Mouse (Mus musculus): ENCODE results near the gene Fadd. TPM values are rescaled to one million over a fixed set of nuclear protein-coding genes. Genes with fewer than 3 reads are reported as not detected.

Gene Fadd
- 11.7 and 12.5 TPM in 2 replicates for polyA plus RNA-seq (2014; fragmentation: Nextera tagmentation; extraction: Ambion mirVana)

DNA sequence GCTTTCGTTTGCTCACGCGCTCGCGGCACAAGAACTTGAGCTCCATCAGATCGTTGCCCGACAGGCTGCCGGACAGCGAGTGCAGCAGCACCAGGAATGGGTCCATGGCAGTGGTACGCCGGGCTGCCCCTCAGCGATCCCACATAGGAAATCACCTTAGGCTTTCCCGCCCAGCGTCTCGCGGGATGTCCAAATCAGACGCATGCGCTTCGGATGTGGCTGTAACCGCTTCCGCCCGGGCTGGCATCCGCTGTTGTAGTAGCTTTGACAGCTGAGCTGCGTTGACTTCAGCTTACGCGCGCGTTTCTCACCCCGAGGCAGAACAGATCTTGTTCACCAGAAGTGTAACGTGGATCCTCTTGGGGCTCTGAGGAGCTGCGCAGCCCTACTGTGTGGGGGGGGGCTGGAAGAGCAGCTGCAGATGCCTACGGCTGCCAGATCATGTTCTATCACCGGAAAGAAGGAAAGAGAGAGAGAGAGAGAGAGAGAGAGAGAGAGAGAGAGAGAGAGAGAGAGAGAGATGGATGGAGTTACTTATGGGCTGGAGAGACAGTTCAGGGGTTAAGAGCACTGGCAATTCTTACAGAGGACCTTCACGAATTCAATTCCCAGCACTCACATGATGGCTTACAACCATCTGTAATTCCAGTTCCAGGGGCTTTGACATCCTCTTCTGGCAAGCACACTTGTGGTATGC, at the start of gene Fadd:
Gene Fadd (minus strand): TSS at position 180 of the 697 bp plus-strand sequence.
- WGBS: 2% methylated on average over 34 of the region's 34 CpGs
- Histone ChIP-seq H3K27ac (ENCODE audit: low read depth, low read length) (peak within 1 kb of the TSS; percentile 94), H3K27me3 (replicated peaks; ENCODE audit: control insufficient read depth, insufficient read depth, low read length) (no peaks in the 10 kb centered on the region), H3K9ac (ENCODE audit: low read depth, low read length) (peak within 1 kb of the TSS; percentile 76), H3K36me3 (ENCODE audit: control insufficient read depth, insufficient read depth, low read length) (peaks cover 12% of the 10 kb centered on the region; the same call in 1 of the 2 replicates), H3K4me2 (peak within 1 kb of the TSS; percentile 82), H3K4me1 (replicated peaks; ENCODE audit: control insufficient read depth, insufficient read depth, low read length) (peaks cover 13% of the 10 kb centered on the region), H3K4me3 (ENCODE audit: low read depth, low read length) (peak within 1 kb of the TSS; percentile 70), H3K9me3 (ENCODE audit: control insufficient read depth, low read length) (no peaks in the 10 kb centered on the region)
- DNase-seq (ENCODE audit: low spot score) (peak; percentile 94), ATAC-seq (replicated peaks; ENCODE audit: low FRiP score) (peak; percentile 83)

DNA sequence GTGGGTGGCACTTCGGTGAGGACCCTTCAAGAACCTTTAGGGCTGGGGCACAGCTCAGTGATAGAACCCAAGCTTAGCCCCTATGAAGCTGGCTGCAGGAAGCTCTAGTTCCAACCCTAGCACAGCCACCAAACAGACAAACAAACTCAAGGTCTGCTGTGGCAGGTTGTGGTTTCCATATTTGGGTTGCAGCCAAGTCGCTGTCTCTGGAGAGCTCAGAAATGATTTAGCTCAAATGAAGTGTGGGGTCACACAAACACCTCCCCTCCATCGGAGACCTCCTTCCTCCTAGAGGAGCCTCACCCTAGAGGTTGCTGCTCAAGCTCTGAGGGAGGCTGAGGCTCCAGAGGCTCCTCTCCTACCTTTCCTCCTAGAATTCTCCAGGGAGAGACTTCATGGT, 48.4 kb upstream of the Fadd start:
- Histone ChIP-seq H3K4me2 (no peak overlapping the region), H3K27ac (ENCODE audit: low read depth, low read length) (no peak overlapping the region), H3K9me3 (ENCODE audit: control insufficient read depth, low read length) (no peaks in the 10 kb centered on the region), H3K36me3 (ENCODE audit: control insufficient read depth, insufficient read depth, low read length) (no peaks in the 10 kb centered on the region), H3K9ac (ENCODE audit: low read depth, low read length) (no peak overlapping the region), H3K4me3 (ENCODE audit: low read depth, low read length) (no peak overlapping the region), H3K27me3 (replicated peaks; ENCODE audit: control insufficient read depth, insufficient read depth, low read length) (peaks cover 4% of the 10 kb centered on the region; the same call in 1 of the 2 replicates), H3K4me1 (replicated peaks; ENCODE audit: control insufficient read depth, insufficient read depth, low read length) (no peaks in the 10 kb centered on the region)
- WGBS: 86% methylated on average over 3 of the region's 3 CpGs
- ATAC-seq (replicated peaks; ENCODE audit: low FRiP score): no peak
- no peak for DNase-seq (ENCODE audit: low spot score)

DNA sequence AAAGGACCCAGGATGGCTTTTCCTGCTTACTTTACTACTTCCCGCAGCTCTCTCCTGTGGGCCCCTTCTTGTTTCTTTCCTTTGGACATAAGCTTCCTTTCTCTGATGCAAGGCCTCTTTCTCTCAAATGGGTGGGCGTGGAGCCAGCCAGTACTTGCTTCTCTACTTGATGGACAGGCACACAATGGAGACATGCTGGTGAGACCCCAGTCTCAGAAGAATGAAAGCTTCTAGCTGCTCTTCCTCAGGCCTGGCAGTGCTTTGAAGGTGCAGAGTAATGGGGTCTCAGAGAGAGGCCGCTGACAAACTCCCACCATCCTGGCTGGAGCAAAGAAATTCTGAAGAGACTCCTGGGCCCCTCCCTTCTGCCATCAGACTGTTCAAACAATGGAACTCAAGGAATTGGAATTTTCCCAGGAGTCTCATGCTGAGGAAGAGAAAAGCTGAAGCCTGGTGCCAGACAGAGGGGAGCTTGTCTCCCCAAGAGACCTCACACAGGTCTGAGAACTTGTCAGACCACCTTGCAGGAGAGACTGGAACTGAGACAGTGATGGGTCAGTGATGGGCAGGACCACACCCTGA, 46.2 kb upstream of the Fadd start:
- Histone ChIP-seq H3K27ac (ENCODE audit: low read depth, low read length) (no peak overlapping the region), H3K9ac (ENCODE audit: low read depth, low read length) (no peak overlapping the region), H3K27me3 (replicated peaks; ENCODE audit: control insufficient read depth, insufficient read depth, low read length) (peaks cover 4% of the 10 kb centered on the region; the same call in 1 of the 2 replicates), H3K4me3 (ENCODE audit: low read depth, low read length) (no peak overlapping the region), H3K4me1 (replicated peaks; ENCODE audit: control insufficient read depth, insufficient read depth, low read length) (no peaks in the 10 kb centered on the region), H3K36me3 (ENCODE audit: control insufficient read depth, insufficient read depth, low read length) (no peaks in the 10 kb centered on the region), H3K9me3 (ENCODE audit: control insufficient read depth, low read length) (no peaks in the 10 kb centered on the region), H3K4me2 (no peak overlapping the region)
- ATAC-seq (replicated peaks; ENCODE audit: low FRiP score) (no peak), DNase-seq (ENCODE audit: low spot score) (no peak)
- 51% methylated on average over 3 of the region's 3 CpGs for WGBS

DNA sequence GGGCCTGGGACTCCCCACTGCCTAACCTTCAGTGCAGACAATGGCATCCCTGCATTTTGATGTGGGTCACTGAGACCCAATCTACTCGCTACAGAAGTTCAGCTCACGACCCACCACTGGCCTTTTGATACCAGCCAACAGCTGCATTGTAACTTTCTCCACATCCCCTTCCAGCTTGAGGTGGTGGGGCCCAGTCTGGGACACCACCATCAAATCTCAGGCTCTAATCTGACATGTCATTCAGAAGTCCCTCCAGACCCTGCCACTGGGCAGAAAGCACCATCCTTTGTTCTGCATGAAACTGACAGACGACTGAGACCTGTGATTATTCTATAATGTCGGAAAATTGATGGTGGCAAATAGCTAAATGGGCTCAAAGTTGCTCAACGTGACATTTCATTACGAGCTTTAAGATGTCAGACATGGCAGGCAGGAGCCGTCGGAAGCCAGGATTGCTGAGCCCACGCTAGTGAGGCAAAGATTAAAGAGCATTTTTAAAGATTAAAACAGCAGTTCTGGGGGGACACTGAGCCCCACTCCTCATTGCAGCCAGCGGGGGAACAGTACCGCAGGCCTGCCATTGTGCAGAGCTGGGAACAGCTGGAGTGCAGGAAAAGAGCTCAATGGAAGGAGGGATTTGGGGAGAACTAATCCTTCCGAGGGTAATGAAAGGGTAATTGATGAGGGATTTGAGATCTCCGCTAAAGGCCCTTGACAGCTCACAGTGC, 45.5 kb upstream of the Fadd start:
- Histone ChIP-seq H3K27me3 (replicated peaks; ENCODE audit: control insufficient read depth, insufficient read depth, low read length) (peaks cover 4% of the 10 kb centered on the region; the same call in 1 of the 2 replicates), H3K9me3 (ENCODE audit: control insufficient read depth, low read length) (no peaks in the 10 kb centered on the region), H3K9ac (ENCODE audit: low read depth, low read length) (no peak overlapping the region), H3K4me3 (ENCODE audit: low read depth, low read length) (no peak overlapping the region), H3K4me2 (no peak overlapping the region), H3K4me1 (replicated peaks; ENCODE audit: control insufficient read depth, insufficient read depth, low read length) (no peaks in the 10 kb centered on the region), H3K36me3 (ENCODE audit: control insufficient read depth, insufficient read depth, low read length) (no peaks in the 10 kb centered on the region), H3K27ac (ENCODE audit: low read depth, low read length) (no peak overlapping the region)
- ATAC-seq (replicated peaks; ENCODE audit: low FRiP score) (no peak), DNase-seq (ENCODE audit: low spot score) (no peak)
- 50% methylated on average over 13 of the region's 13 CpGs for WGBS

DNA sequence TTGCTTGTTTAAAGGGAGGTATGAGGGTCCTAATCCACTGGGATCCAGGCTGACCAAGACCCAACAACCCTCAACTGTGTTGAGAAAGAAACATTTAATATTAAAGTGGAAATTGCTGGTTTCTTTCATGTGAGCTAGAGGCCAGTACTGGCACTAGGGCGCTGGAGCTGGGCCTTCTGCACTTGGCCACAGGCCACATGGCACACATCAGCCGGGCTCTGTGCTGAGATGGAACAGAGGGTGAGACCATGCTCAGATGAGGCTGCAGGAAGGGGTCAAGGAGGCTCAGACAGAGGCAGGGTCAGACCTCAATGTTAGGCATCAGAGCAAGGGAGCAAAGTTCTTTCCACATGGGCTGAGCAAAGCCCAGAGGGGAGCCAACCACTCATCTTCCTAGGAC, 43.8 kb upstream of the Fadd start:
- no peak overlapping the region for H3K27ac ChIP-seq (ENCODE audit: low read depth, low read length)
- no peaks in the 10 kb centered on the region for H3K4me1 ChIP-seq (replicated peaks; ENCODE audit: control insufficient read depth, insufficient read depth, low read length)
- H3K4me2 ChIP-seq: no peak overlapping the region
- ATAC-seq (replicated peaks; ENCODE audit: low FRiP score): no peak
- no peak for DNase-seq (ENCODE audit: low spot score)
- H3K4me3 ChIP-seq (ENCODE audit: low read depth, low read length): no peak overlapping the region
- WGBS: 72% methylated on average over 2 of the region's 2 CpGs
- peaks cover 4% of the 10 kb centered on the region; the same call in 1 of the 2 replicates for H3K27me3 ChIP-seq (replicated peaks; ENCODE audit: control insufficient read depth, insufficient read depth, low read length)
- H3K36me3 ChIP-seq (ENCODE audit: control insufficient read depth, insufficient read depth, low read length): no peaks in the 10 kb centered on the region
- no peaks in the 10 kb centered on the region for H3K9me3 ChIP-seq (ENCODE audit: control insufficient read depth, low read length)
- no peak overlapping the region for H3K9ac ChIP-seq (ENCODE audit: low read depth, low read length)

DNA sequence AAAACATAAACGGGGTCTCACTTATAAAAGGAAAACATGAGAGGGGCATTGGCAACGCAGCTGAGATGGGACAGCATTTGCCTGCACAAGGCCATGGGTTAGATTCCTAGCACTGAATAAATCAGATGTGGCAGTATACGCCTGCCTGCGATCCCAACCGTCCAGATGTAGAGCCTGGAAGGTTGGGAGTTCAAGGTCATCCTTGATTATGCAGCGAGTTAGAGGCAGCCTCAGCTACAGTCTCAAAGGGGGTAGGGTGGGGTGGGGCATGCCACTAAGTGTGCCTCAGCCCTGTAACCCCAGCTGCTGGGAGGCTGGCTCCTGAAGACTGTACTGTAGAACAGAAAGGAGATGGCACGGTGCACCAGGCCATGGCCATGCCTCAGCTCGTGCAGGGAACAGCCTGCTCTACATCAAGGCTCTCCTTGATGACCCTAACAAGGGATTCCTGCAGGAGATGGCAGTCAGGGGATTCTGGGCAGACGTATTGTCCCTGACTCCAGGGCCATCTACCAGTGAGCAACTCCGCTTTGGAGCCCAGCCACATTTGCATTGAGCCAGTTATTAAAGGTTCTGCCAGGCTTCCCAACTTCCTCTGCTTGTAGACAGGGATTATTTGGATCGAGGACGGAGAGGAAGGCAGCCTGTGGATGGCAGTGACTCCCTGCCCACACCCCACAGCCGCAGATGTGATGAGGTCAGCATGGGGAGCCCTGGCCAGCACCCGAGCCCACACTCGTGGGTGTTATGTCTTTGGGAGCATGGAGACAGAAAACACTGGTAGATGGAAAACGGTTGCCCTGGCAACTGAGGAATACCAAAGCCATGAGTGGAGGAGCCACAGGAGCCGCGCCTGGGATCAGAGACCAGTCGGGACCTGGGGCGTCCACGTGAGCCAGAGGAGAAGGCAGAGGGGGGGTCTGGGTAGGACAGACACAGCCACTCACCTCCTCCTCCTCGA, 38.7 kb upstream of the Fadd start:
- Histone ChIP-seq H3K27ac (ENCODE audit: low read depth, low read length) (no peak overlapping the region), H3K9ac (ENCODE audit: low read depth, low read length) (no peak overlapping the region), H3K4me3 (ENCODE audit: low read depth, low read length) (no peak overlapping the region), H3K36me3 (ENCODE audit: control insufficient read depth, insufficient read depth, low read length) (no peaks in the 10 kb centered on the region), H3K4me2 (no peak overlapping the region), H3K27me3 (replicated peaks; ENCODE audit: control insufficient read depth, insufficient read depth, low read length) (no peaks in the 10 kb centered on the region), H3K4me1 (replicated peaks; ENCODE audit: control insufficient read depth, insufficient read depth, low read length) (no peaks in the 10 kb centered on the region), H3K9me3 (ENCODE audit: control insufficient read depth, low read length) (no peaks in the 10 kb centered on the region)
- WGBS: 78% methylated on average over 22 of the region's 22 CpGs
- DNase-seq (ENCODE audit: low spot score) (no peak), ATAC-seq (replicated peaks; ENCODE audit: low FRiP score) (no peak)

DNA sequence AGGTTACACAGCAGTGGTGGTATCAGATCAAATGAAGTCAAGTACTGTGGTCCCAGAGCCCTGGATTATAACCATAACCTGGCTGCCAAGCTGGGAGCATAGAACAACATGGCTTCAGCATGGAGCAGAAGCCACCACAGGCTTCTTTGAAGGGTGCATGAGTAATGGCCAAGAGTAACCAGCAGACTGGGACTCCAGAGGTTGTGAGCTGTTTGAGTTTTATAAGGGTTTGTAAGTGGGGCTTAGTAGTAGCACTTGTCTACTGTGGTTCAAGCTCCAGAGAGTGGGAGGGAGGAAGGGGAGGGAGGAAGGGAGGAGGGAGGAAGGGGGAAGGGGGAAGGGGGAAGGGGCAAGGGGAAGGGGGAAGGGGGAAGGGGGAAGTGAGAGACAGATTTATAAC, 38.1 kb upstream of the Fadd start:
- ATAC-seq (replicated peaks; ENCODE audit: low FRiP score): no peak

DNA sequence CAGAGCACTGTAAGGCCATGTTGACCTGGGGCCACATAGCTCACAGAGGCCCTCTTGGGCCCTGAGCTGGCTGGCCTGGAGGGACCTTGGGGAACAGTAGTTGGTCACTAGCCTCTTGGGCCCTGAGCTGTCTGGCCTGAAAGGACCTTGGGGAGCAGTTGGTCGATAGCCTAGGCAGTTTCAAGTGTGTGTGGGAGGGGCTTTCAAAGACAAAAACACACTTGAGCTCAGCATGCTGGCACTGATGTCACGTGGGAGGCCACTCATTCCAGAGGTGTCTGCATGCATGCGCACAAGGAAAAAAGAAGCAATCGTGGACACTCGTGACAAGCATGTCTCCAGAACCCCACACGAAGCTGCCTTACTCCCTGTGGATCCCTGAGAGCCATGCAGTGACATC, 33.1 kb upstream of the Fadd start:
- ATAC-seq (replicated peaks; ENCODE audit: low FRiP score) (no peak), DNase-seq (ENCODE audit: low spot score) (no peak)
- Histone ChIP-seq H3K9ac (ENCODE audit: low read depth, low read length) (no peak overlapping the region), H3K36me3 (ENCODE audit: control insufficient read depth, insufficient read depth, low read length) (no peaks in the 10 kb centered on the region), H3K4me1 (replicated peaks; ENCODE audit: control insufficient read depth, insufficient read depth, low read length) (no peaks in the 10 kb centered on the region), H3K4me3 (ENCODE audit: low read depth, low read length) (no peak overlapping the region), H3K27ac (ENCODE audit: low read depth, low read length) (no peak overlapping the region), H3K4me2 (no peak overlapping the region), H3K9me3 (ENCODE audit: control insufficient read depth, low read length) (no peaks in the 10 kb centered on the region), H3K27me3 (replicated peaks; ENCODE audit: control insufficient read depth, insufficient read depth, low read length) (no peaks in the 10 kb centered on the region; the same call in 1 of the 2 replicates)
- 80% methylated on average over 6 of the region's 6 CpGs for WGBS

More for the DNA sequence above, 38.1 kb upstream of the Fadd start:
- Histone ChIP-seq H3K9ac (ENCODE audit: low read depth, low read length) (no peak overlapping the region), H3K27me3 (replicated peaks; ENCODE audit: control insufficient read depth, insufficient read depth, low read length) (no peaks in the 10 kb centered on the region), H3K4me3 (ENCODE audit: low read depth, low read length) (no peak overlapping the region), H3K4me2 (no peak overlapping the region), H3K9me3 (ENCODE audit: control insufficient read depth, low read length) (no peaks in the 10 kb centered on the region), H3K4me1 (replicated peaks; ENCODE audit: control insufficient read depth, insufficient read depth, low read length) (no peaks in the 10 kb centered on the region), H3K27ac (ENCODE audit: low read depth, low read length) (no peak overlapping the region), H3K36me3 (ENCODE audit: control insufficient read depth, insufficient read depth, low read length) (no peaks in the 10 kb centered on the region)
- no peak for DNase-seq (ENCODE audit: low spot score)
